Mouse (Mus musculus): ENCODE data around the gene Prss50. TPM values are rescaled to one million over a fixed set of nuclear protein-coding genes. Genes with fewer than 3 reads are reported as not detected.

Prss50 gene
- total and polyA plus RNA-seq, 3 experiments = not detected

DNA sequence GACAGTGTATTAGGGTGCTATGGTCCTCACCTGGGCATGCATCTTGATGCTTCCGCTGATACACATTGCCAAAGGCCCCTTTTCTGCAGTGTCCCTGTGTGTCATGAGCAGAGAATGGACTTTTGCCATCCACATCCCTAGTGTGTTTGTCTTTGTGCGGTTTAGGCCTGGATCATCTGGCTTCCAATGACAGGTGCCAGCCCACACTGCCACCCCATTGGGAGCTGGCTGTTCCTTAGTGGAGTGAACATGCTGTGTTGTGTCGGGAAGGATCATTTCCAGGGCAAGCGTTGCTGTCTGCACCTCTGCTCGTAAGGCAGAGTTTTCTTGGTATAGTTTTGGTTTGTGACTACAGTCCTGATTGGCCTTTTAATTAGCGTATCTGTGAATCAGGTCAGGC lies 43.4 kb downstream of the Prss50 start:
- TF ChIP-seq ZC3H11A (IDR thresholded peaks at IDR 0.05; ENCODE audit: low read depth, low read length) (no peak), ZNF384 (IDR thresholded peaks at IDR 0.05; ENCODE audit: low read depth, low read length) (no peak), SMC3 (IDR thresholded peaks at IDR 0.05; ENCODE audit: low read depth, low read length) (no peak), TBP (IDR thresholded peaks at IDR 0.05; ENCODE audit: low read depth, low read length) (no peak), NRF1 (IDR thresholded peaks at IDR 0.05; ENCODE audit: insufficient read depth, low read depth, low read length, poor library complexity, severe bottlenecking) (no peak), SIN3A (IDR thresholded peaks at IDR 0.05; ENCODE audit: low read length) (no peak), CTCF (IDR thresholded peaks at IDR 0.05 in 2 of 3, conservative IDR thresholded peaks at IDR 0.05 in 1 of 3; ENCODE audit: control insufficient read depth in 1 of 3, insufficient read depth in 1 of 3, low read depth in 2 of 3, low read length in 3 of 3, poor library complexity in 1 of 3, severe bottlenecking in 1 of 3) (no peak), JUND (IDR thresholded peaks at IDR 0.05; ENCODE audit: low read depth, low read length) (no peak), CHD1 (IDR thresholded peaks at IDR 0.05; ENCODE audit: low read depth, low read length) (no peak)
- Histone ChIP-seq H3K27me3 (ENCODE audit: control insufficient read depth in 1 of 2, insufficient read depth in 2 of 2, low read length in 2 of 2) (no peaks in the 10 kb centered on the region), H3K4me1 (ENCODE audit: control insufficient read depth in 1 of 2, insufficient read depth in 2 of 2, low read length in 2 of 2) (no peaks in the 10 kb centered on the region), H3K9ac (ENCODE audit: control insufficient read depth, low read depth, low read length, poor library complexity, severe bottlenecking) (no peak overlapping the region), H3K79me2 (ENCODE audit: control insufficient read depth, insufficient read depth, low read length, poor library complexity) (no peaks in the 10 kb centered on the region), H3K4me3 (ENCODE audit: control insufficient read depth in 1 of 2, insufficient read depth in 1 of 2, low read depth in 2 of 2, low read length in 2 of 2) (no peak overlapping the region), H3K27ac (ENCODE audit: control insufficient read depth, low read depth, low read length) (no peak overlapping the region), H3K36me3 (ENCODE audit: control insufficient read depth in 1 of 2, insufficient read depth in 2 of 2, low read length in 2 of 2) (no peaks in the 10 kb centered on the region), H3K9me3 (replicated peaks; ENCODE audit: insufficient read depth, low read length) (no peaks in the 10 kb centered on the region)
- DNase-seq (ENCODE audit: low read depth, low spot score) = no peak

DNA sequence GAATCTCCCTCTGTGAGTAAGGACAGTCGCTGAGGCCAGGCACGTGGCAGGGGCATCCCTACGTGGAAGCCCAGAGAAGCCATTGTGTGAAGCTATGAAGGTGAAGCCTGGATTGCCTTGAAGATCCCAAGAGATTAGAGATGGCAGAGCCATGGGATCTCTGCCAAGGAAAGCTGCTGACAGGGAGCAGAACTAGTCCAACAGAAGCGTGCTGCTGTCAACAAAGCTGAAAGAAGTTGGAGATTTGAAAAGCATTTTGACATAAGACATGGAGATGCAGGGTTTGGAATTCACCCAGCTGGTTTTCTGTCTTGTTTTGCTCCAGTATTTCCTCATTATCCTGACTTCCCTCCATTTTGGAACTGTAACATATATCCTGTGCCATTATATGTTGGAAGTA lies 44.5 kb downstream of the Prss50 start:
- H3K4me1 ChIP-seq (ENCODE audit: control insufficient read depth in 1 of 2, insufficient read depth in 2 of 2, low read length in 2 of 2) = no peaks in the 10 kb centered on the region
- no peaks in the 10 kb centered on the region for H3K27me3 ChIP-seq (ENCODE audit: control insufficient read depth in 1 of 2, insufficient read depth in 2 of 2, low read length in 2 of 2)
- no peaks in the 10 kb centered on the region for H3K79me2 ChIP-seq (ENCODE audit: control insufficient read depth, insufficient read depth, low read length, poor library complexity)
- no peak overlapping the region for H3K9ac ChIP-seq (ENCODE audit: control insufficient read depth, low read depth, low read length, poor library complexity, severe bottlenecking)
- no peak overlapping the region for H3K27ac ChIP-seq (ENCODE audit: control insufficient read depth, low read depth, low read length)
- no peaks in the 10 kb centered on the region for H3K36me3 ChIP-seq (ENCODE audit: control insufficient read depth in 1 of 2, insufficient read depth in 2 of 2, low read length in 2 of 2)
- H3K4me3 ChIP-seq (ENCODE audit: control insufficient read depth in 1 of 2, insufficient read depth in 1 of 2, low read depth in 2 of 2, low read length in 2 of 2) = no peak overlapping the region
- TF ChIP-seq ZNF384 (IDR thresholded peaks at IDR 0.05; ENCODE audit: low read depth, low read length) = no peak
- no peak for TF ChIP-seq CHD1 (IDR thresholded peaks at IDR 0.05; ENCODE audit: low read depth, low read length)
- TF ChIP-seq ZMIZ1 (IDR thresholded peaks at IDR 0.05; ENCODE audit: low read depth, low read length) = no peak
- no peak for TF ChIP-seq MAX (IDR thresholded peaks at IDR 0.05; ENCODE audit: low read length)
- no peak for TF ChIP-seq NELFE (IDR thresholded peaks at IDR 0.05; ENCODE audit: low read depth, low read length)
- no peak for TF ChIP-seq USF2 (IDR thresholded peaks at IDR 0.05; ENCODE audit: borderline replicate concordance in 1 of 2, insufficient read depth in 1 of 2, low read depth in 1 of 2, low read length in 2 of 2)
- no peak for TF ChIP-seq EP300 (IDR thresholded peaks at IDR 0.05; ENCODE audit: low read depth in 1 of 2, low read length in 2 of 2)
- TF ChIP-seq HCFC1 (IDR thresholded peaks at IDR 0.05; ENCODE audit: low read depth, low read length) = no peak
- TF ChIP-seq SIN3A (IDR thresholded peaks at IDR 0.05; ENCODE audit: low read length) = no peak
- no peak for TF ChIP-seq KAT2A (conservative IDR thresholded peaks at IDR 0.05; ENCODE audit: low read depth, low read length)
- no peak for TF ChIP-seq MXI1 (IDR thresholded peaks at IDR 0.05; ENCODE audit: low read depth, low read length)
- no peak for TF ChIP-seq TAL1 (IDR thresholded peaks at IDR 0.05; ENCODE audit: low read length)
- TF ChIP-seq ZC3H11A (IDR thresholded peaks at IDR 0.05; ENCODE audit: low read depth, low read length) = no peak
- no peaks in the 10 kb centered on the region for H3K9me3 ChIP-seq (replicated peaks; ENCODE audit: insufficient read depth, low read length)
- DNase-seq (ENCODE audit: low read depth, low spot score) = no peak
